Mouse (Mus musculus): Measurements from ENCODE around the gene Gpsm3.

The Gpsm3 gene

GRCm38 (mm10) chr17:34628644-34628967 lies 39.0 kb downstream of the Gpsm3 start:
- DNase-seq (ENCODE audit: extremely low read depth, low read depth) = no peak

- DNase-seq (ENCODE audit: extremely low read depth, low read depth) = no peak
These were observed 39.7 kb downstream of the Gpsm3 start, which contains the start of gene Prrt1 for GRCm38 (mm10) chr17:34629221-34629751. Prrt1 (plus strand) TSS chr17:34629533.

GRCm38 (mm10) chr17:34629796-34630603 lies 40.4 kb downstream of the Gpsm3 start:
- DNase-seq (ENCODE audit: extremely low read depth, low read depth) = no peak

- DNase-seq (ENCODE audit: extremely low read depth, low read depth) = no peak
These were observed 41.2 kb downstream of the Gpsm3 start for GRCm38 (mm10) chr17:34630761-34631301.

GRCm38 (mm10) chr17:34631647-34632046 lies 42.0 kb downstream of the Gpsm3 start:
- DNase-seq (ENCODE audit: extremely low read depth, low read depth) = no peak

GRCm38 (mm10) chr17:34632261-34632691 lies 42.7 kb downstream of the Gpsm3 start:
- DNase-seq (ENCODE audit: extremely low read depth, low read depth) = peak; percentile 89

GRCm38 (mm10) chr17:34635671-34636070 lies 46.1 kb downstream of the Gpsm3 start:
- no peak for DNase-seq (ENCODE audit: extremely low read depth, low read depth)

- no peak for DNase-seq (ENCODE audit: extremely low read depth, low read depth)
These were observed 47.9 kb downstream of the Gpsm3 start for GRCm38 (mm10) chr17:34637459-34637858.

- no peak for DNase-seq (ENCODE audit: extremely low read depth, low read depth)
These were observed 50.1 kb downstream of the Gpsm3 start for GRCm38 (mm10) chr17:34639461-34640255.

- no peak for DNase-seq (ENCODE audit: extremely low read depth, low read depth)
These were observed 51.4 kb downstream of the Gpsm3 start for GRCm38 (mm10) chr17:34640778-34641601.
